Mouse (Mus musculus) macrophage (primary cell): ENCODE results near the gene Rhoh. TPM values are rescaled to one million over a fixed set of nuclear protein-coding genes. Genes with fewer than 3 reads are reported as not detected.
A peak's percentile ranks its signal among the peaks of the same experiment; 100 is the strongest.

Source experiments
- H3K27ac ChIP-seq: fragments of 350-480 bp; formaldehyde crosslinking; 2 replicates; pipeline ENCODE4 v1.9.0; 2021
- H3K36me3 ChIP-seq: fragments of 350-480 bp; formaldehyde crosslinking; 2 replicates; pipeline ENCODE4 v1.9.0; 2021; ENCODE audit errors: inconsistent target
- H3K4me3 ChIP-seq: fragments of 350-480 bp; formaldehyde crosslinking; 2 replicates; pipeline ENCODE4 v1.9.0; 2021; ENCODE audit errors: inconsistent target
- H3K79me2 ChIP-seq: fragments of 350-480 bp; formaldehyde crosslinking; 2 replicates; pipeline ENCODE4 v1.9.0; 2021; ENCODE audit errors: inconsistent target
- WGBS: methylation state at CpG from one replicate; pipeline ENCODE4 v1.1.7; 2026; ENCODE audit warnings: inconsistent platforms; ENCODE audit not compliant: missing documents; 5-methylcytosine and 5-hydroxymethylcytosine counted together
- polyA plus RNA-seq: library from polyadenylated mRNA; stranded (reverse); fragments of 250-400 nt; gene quantifications from 3 replicates; pipeline ENCODE4 v1.2.4, GENCODE M21; 2018; ENCODE audit warnings: inconsistent platforms

Rhoh gene
- polyA plus RNA-seq, 1 experiment from 2014 or later: 6.0 TPM

GRCm38 (mm10) chr5:65867380-65868116 lies 6.5 kb downstream of the Rhoh start:
- H3K36me3 ChIP-seq: no peaks in the 10 kb centered on the region
- under 1% methylated on average over 7 of the region's 7 CpGs for WGBS
- peaks cover 79% of the 10 kb centered on the region for H3K79me2 ChIP-seq
- H3K4me3 ChIP-seq: no peak overlapping the region
- H3K27ac ChIP-seq: peak overlapping the region; percentile 87

DNA sequence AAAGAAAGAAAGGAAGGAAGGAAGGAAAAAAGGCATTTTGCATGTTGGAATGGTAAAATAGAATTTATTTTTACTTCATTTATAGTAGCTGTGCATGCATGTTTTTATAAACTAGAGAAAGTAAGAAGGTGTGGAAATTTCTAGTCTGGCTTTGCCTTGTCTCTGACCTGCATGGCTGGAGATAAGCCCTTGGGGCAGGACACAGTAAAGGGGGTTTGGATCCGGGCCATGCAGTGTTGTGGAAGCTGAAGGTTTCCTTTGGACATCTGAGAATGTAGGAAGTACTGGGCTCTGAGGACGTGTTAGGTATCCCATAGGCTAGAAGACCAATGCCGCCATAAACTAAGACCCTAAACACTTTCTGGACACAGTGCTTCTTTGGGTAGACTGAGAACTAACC lies 7.4 kb downstream of the Rhoh start:
- Histone ChIP-seq H3K36me3 (no peaks in the 10 kb centered on the region), H3K79me2 (peaks cover 88% of the 10 kb centered on the region), H3K27ac (peak overlapping the region; percentile 87), H3K4me3 (no peak overlapping the region)
- WGBS: 67% methylated on average over 2 of the region's 3 CpGs

- 98% methylated on average over 4 of the region's 4 CpGs for WGBS
- Histone ChIP-seq H3K27ac (no peak overlapping the region), H3K79me2 (peaks cover 89% of the 10 kb centered on the region), H3K36me3 (no peaks in the 10 kb centered on the region), H3K4me3 (no peak overlapping the region)
These were observed 8.6 kb downstream of the Rhoh start for GRCm38 (mm10) chr5:65869660-65870059.

GRCm38 (mm10) chr5:65871276-65871875 lies 10.4 kb downstream of the Rhoh start:
- peaks cover 89% of the 10 kb centered on the region for H3K79me2 ChIP-seq
- H3K27ac ChIP-seq: no peak overlapping the region
- no peaks in the 10 kb centered on the region for H3K36me3 ChIP-seq
- WGBS: 93% methylated on average over 13 of the region's 13 CpGs
- H3K4me3 ChIP-seq: no peak overlapping the region

DNA sequence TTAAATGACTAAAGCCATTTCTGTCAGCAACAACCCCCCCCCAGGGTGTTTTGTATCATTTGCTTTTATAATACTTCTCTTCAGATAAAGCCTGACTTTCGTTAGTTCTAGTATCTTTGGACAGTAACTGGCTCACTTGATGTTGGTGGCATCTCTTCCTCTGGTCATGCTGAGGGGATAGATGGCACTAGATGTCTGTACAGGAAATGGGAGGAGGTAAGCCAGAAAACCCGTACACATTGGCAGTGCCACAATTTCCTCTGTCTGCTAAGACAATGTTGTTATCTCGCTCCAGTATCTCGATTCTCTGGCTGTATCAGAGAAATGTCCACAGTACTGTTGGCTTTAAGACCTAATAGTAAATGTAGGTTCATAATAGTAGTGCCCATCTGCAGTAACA lies 12.2 kb downstream of the Rhoh start:
- Histone ChIP-seq H3K79me2 (peaks cover 100% of the 10 kb centered on the region), H3K36me3 (no peaks in the 10 kb centered on the region), H3K27ac (no peak overlapping the region), H3K4me3 (no peak overlapping the region)
- 24% methylated on average over 4 of the region's 4 CpGs for WGBS

DNA sequence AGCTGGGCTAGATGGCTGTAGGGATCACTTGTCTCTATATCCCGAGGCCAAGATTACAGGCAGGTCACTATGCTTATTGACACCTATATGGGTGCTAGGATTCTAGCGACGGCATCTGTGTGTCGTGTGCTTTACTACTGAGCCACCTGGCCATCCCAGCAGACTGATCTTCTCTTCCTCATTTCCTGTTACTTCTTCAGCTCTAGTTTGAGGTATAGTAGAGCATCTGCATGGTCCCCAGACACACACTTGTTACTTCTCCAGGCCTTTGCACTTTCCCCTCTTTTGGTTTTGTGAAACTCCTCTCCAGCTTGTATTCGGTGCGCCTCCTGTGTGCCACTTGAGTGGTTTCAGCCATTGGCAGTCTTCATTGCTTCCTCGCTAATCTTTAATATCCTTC lies 14.3 kb downstream of the Rhoh start:
- 97% methylated on average over 7 of the region's 7 CpGs for WGBS
- Histone ChIP-seq H3K27ac (no peak overlapping the region), H3K79me2 (peaks cover 100% of the 10 kb centered on the region), H3K36me3 (no peaks in the 10 kb centered on the region), H3K4me3 (no peak overlapping the region)

DNA sequence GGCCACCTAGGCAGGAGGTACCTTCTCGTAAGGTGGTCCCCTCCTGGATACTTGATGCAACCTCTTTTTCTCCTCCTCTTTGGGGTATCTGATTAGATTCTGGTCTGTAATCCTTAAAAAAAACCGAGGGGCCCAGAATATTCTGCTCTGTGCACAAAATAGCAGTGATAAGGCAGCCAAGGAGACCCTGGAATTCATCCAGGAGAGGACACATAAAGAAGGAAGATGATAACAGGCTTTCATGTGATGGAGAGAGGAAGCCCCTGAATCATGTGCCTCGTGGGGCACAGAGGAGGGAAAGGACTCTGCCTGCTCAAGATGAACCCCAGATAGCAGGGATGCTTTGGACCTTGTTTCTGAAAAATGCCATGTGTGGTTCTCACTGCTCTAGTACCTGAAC lies 17.4 kb downstream of the Rhoh start:
- H3K27ac ChIP-seq: no peak overlapping the region

DNA sequence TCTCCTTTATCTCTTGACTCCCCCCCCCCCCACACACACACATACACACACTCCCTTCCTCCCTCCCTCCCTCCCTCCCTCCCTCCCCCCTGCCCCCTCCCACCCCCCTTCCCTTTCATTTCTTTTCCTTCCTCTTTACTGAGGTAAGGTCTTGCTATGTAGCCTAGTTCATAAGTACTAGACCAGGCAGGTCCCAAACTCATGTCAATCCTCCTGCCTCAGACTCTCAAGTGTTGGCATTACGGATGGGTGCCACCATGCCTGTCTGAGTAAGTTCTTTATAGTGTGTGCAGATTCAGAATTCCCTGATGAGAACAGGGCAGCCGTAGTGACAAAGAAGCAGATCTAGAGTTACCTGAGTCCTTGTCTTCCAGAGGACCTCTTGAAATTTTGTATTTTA lies 20.2 kb downstream of the Rhoh start:
- 78% methylated on average over 2 of the region's 2 CpGs for WGBS
- peaks cover 95% of the 10 kb centered on the region for H3K79me2 ChIP-seq
- H3K4me3 ChIP-seq: no peak overlapping the region
- H3K27ac ChIP-seq: peak overlapping the region; percentile 57
- H3K36me3 ChIP-seq: no peaks in the 10 kb centered on the region

More for the DNA sequence above, 17.4 kb downstream of the Rhoh start:
- Histone ChIP-seq H3K4me3 (no peak overlapping the region), H3K79me2 (peaks cover 97% of the 10 kb centered on the region), H3K36me3 (no peaks in the 10 kb centered on the region)
- 50% methylated on average over 3 of the region's 3 CpGs for WGBS

- Histone ChIP-seq H3K4me3 (no peak overlapping the region), H3K36me3 (no peaks in the 10 kb centered on the region), H3K27ac (peak overlapping the region; percentile 57)
These were observed 21.6 kb downstream of the Rhoh start for GRCm38 (mm10) chr5:65882476-65883205.

GRCm38 (mm10) chr5:65883355-65883754 lies 22.3 kb downstream of the Rhoh start:
- 19% methylated on average over 5 of the region's 5 CpGs for WGBS
- Histone ChIP-seq H3K79me2 (peaks cover 95% of the 10 kb centered on the region), H3K4me3 (no peak overlapping the region)

More at GRCm38 (mm10) chr5:65882476-65883205, 21.6 kb downstream of the Rhoh start:
- 65% methylated on average over 10 of the region's 10 CpGs for WGBS
- peaks cover 95% of the 10 kb centered on the region for H3K79me2 ChIP-seq

GRCm38 (mm10) chr5:65885699-65886443 lies 24.9 kb downstream of the Rhoh start:
- WGBS: 88% methylated on average over 12 of the region's 15 CpGs
- H3K27ac ChIP-seq: no peak overlapping the region
- peaks cover 86% of the 10 kb centered on the region for H3K79me2 ChIP-seq
- no peaks in the 10 kb centered on the region for H3K36me3 ChIP-seq
- no peak overlapping the region for H3K4me3 ChIP-seq

More at GRCm38 (mm10) chr5:65883355-65883754, 22.3 kb downstream of the Rhoh start:
- H3K36me3 ChIP-seq: no peaks in the 10 kb centered on the region
- peak overlapping the region; percentile 57 for H3K27ac ChIP-seq

GRCm38 (mm10) chr5:65888102-65888501 lies 27.1 kb downstream of the Rhoh start:
- peaks cover 72% of the 10 kb centered on the region for H3K79me2 ChIP-seq
- peaks cover 13% of the 10 kb centered on the region for H3K36me3 ChIP-seq
- WGBS: 75% methylated on average over 5 of the region's 5 CpGs
- H3K27ac ChIP-seq: peak overlapping the region; percentile 88
- no peak overlapping the region for H3K4me3 ChIP-seq

- H3K36me3 ChIP-seq: peaks cover 21% of the 10 kb centered on the region
- WGBS: 75% methylated on average over 5 of the region's 5 CpGs
- peaks cover 66% of the 10 kb centered on the region for H3K79me2 ChIP-seq
- no peak overlapping the region for H3K4me3 ChIP-seq
- H3K27ac ChIP-seq: peak overlapping the region; percentile 88
These were observed 28.0 kb downstream of the Rhoh start for GRCm38 (mm10) chr5:65888998-65889397.

DNA sequence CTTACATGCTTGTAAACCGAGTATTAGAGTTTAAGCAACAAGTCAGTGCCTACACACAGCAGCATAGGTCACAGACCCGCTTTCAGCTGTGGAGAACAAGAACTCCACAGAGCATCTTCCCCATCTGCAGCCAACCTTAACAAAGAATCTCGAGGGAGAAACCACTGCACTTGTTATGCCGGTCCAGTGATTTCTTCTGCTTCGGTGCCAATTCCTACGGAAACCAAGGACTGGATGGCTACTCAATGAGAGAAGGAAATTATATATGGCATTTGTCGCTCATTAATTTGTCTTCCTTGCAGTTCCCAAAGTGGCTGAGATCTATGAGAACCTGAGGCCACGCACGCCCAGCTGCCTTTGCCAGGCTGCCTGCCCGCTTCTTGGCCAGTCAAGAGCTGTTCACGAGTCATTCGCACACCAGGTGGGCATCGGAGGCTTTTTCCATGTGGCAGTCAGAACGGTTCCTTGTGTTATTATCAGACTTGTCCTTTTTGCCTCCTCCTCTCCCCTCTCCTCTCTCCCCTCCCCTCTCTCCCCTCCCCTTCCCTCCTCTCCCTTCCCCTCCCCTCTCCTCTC lies 30.3 kb downstream of the Rhoh start:
- H3K27ac ChIP-seq: no peak overlapping the region
- H3K36me3 ChIP-seq: peaks cover 27% of the 10 kb centered on the region
- no peak overlapping the region for H3K4me3 ChIP-seq
- H3K79me2 ChIP-seq: peaks cover 42% of the 10 kb centered on the region
- WGBS: 91% methylated on average over 14 of the region's 14 CpGs
